Mouse (Mus musculus) cerebellum, postnatal 10 days (tissue): ENCODE measurements around the gene Rab22a.

Experiments used
- DNase-seq, 2 experiments: peaks; one replicate each; pipeline ENCODE4 v3.0.0; 2021; ENCODE audit warnings: mixed read lengths in 2 of 2

The Rab22a gene

GRCm38 (mm10) chr2:173659057-173659925 lies at the start of gene Rab22a:
TSS of gene Rab22a (plus strand) at chr2:173659760.
- peak; percentile 99 for DNase-seq

- no peak for DNase-seq
Measured at GRCm38 (mm10) chr2:173615378-173616081, 44.0 kb upstream of the Rab22a start.

GRCm38 (mm10) chr2:173616156-173616555 lies 43.4 kb upstream of the Rab22a start:
- DNase-seq, result no peak

- DNase-seq, result no peak
Measured at GRCm38 (mm10) chr2:173619132-173619531, 40.4 kb upstream of the Rab22a start.

- DNase-seq, result no peak
Measured at GRCm38 (mm10) chr2:173620645-173621044, 38.9 kb upstream of the Rab22a start.

GRCm38 (mm10) chr2:173622173-173622601 lies 37.4 kb upstream of the Rab22a start:
- peak; percentile 78 to 85 for DNase-seq

- DNase-seq, result no peak
Measured at GRCm38 (mm10) chr2:173624667-173625066, 34.9 kb upstream of the Rab22a start.

GRCm38 (mm10) chr2:173625786-173626185 lies 33.8 kb upstream of the Rab22a start:
- DNase-seq, result no peak

GRCm38 (mm10) chr2:173634106-173634505 lies 25.5 kb upstream of the Rab22a start:
- DNase-seq, result peak; percentile 36 to 65

- no peak for DNase-seq
Measured at GRCm38 (mm10) chr2:173641370-173641769, 18.2 kb upstream of the Rab22a start.

GRCm38 (mm10) chr2:173642262-173642999 lies 17.1 kb upstream of the Rab22a start:
- DNase-seq, result no peak

GRCm38 (mm10) chr2:173647197-173647911 lies 12.2 kb upstream of the Rab22a start:
- DNase-seq, result no peak

GRCm38 (mm10) chr2:173649762-173650161 lies 9.8 kb upstream of the Rab22a start:
- no peak for DNase-seq

- DNase-seq, result no peak
Measured at GRCm38 (mm10) chr2:173653526-173653925, 6.0 kb upstream of the Rab22a start.

GRCm38 (mm10) chr2:173657736-173658135 lies 1.8 kb upstream of the Rab22a start:
- DNase-seq, result no peak

GRCm38 (mm10) chr2:173658517-173658916 lies 1.0 kb upstream of the Rab22a start:
- no peak for DNase-seq

- DNase-seq, result peak in 1 of 2 experiments; percentile 64
Measured at GRCm38 (mm10) chr2:173659926-173660684, 545 bp downstream of the Rab22a start.

- DNase-seq, result no peak
Measured at GRCm38 (mm10) chr2:173662255-173662950, 2.8 kb downstream of the Rab22a start.

- DNase-seq, result no peak
Measured at GRCm38 (mm10) chr2:173664736-173665135, 5.2 kb downstream of the Rab22a start.

GRCm38 (mm10) chr2:173665271-173665670 lies 5.7 kb downstream of the Rab22a start:
- no peak for DNase-seq

GRCm38 (mm10) chr2:173666876-173667275 lies 7.3 kb downstream of the Rab22a start:
- DNase-seq, result no peak
